Mouse (Mus musculus) layer of hippocampus, adult 11-12 months (tissue): ENCODE data around the gene Cct2.
A peak's percentile ranks its signal among the peaks of the same experiment; 100 is the strongest.

Source experiments
- DNase-seq: peaks from one replicate; pipeline ENCODE4 v3.0.0; 2022; ENCODE audit warnings: low spot score

The Cct2 gene

DNA sequence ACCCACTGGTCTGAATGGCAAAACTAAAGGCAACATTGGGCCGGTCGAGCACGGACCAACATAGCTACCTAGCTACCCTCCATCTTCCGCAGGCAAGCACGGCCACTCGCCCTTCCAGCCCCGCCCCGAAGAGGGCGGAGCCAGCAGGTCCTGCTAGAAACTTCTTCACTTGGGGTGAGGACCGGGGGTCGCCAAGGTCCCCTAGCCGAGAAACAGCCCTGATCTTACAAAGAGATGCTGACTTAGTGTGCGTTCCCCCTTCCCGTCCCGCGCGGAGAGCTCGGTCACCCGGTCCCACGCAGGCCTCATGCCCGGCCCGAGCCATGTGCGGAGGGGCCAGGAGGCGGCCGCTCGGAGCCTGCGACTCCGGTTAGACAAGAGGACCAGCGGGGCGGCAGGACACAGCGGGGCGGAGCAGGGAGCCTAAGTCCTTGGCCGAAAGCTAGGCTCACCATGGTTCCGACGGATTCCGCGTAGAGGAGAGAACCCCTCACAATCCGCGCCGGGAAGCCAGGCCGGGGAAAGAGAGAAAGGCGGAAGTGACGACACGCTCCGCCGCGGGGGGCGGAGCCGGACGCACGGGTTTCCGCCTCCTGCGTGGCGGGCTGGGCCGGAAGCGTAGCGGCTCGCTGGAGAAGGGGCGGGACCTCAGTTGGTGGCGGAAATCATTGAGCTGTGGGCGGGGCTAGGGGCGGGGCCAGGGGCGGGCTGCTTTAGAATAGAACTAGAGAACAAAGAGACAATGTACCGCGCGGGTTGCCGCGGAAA is at the start of gene Cct2:
TSS of gene Cct2 (minus strand) at position 561 of the 768 bp plus-strand sequence.
- peak; percentile 90 for DNase-seq

GRCm38 (mm10) chr10:117112545-117112944 is 48.9 kb upstream of the Cct2 start:
- no peak for DNase-seq

DNA sequence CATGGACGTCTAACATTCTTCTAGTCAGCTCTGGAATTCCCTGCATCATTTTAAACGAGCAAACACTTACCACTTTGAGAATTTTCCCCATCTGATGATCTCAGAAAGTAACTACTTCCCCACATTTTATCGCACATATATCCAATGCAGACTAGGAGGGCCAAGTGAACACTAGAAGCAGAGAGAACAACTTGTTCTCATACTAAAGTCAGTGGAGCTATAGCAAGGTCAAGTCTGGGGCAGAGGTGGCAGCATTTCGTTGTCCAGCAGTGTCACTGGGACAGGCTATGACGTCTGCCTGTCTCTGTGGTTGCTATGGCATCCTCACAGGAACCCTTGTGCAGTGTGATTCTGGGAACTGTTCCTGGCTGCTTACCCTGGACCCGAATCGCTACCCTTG is 47.8 kb upstream of the Cct2 start:
- DNase-seq: no peak

GRCm38 (mm10) chr10:117110271-117110670 is 46.7 kb upstream of the Cct2 start:
- no peak for DNase-seq

DNA sequence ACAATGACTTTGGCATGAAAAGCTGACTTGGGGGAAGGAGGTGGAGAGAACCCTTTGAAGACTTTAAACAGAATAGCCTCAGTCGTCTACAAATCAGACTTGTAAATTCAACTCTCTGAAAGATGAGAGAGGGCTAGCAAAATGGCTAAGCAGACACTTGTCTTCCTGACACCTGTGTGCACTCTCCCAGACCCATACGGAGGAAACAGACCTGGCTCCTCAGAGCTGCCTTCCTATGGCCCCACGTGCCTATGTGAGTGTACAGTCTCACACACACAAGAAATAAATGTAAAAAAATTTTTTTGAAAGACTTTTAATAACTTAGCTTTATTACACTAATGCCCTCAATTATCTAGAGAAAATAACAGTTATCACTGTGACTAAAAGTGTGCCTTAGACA is 43.1 kb upstream of the Cct2 start:
- DNase-seq: no peak

DNA sequence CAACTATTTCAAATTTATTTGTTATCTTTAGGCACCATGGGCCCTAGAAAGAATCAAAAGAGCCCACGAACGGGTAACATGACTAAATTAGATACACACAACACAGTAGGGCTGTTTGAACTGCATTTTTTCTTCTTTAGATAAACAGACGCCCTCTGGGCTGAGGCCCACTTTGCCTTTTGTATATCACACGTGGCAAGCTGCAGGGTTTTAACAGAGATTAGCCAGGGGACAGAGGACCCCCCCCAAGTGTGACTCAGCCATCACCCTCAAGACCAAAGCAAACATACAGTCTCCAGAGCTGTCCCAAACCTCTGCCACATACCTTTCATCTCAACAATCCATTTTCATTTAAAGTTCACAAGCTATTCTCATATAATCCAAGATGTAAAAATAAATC is 42.6 kb upstream of the Cct2 start:
- DNase-seq: no peak

GRCm38 (mm10) chr10:117105015-117105414 is 41.4 kb upstream of the Cct2 start:
- DNase-seq: no peak

- DNase-seq: no peak
These were observed 40.4 kb upstream of the Cct2 start for GRCm38 (mm10) chr10:117103854-117104598.

DNA sequence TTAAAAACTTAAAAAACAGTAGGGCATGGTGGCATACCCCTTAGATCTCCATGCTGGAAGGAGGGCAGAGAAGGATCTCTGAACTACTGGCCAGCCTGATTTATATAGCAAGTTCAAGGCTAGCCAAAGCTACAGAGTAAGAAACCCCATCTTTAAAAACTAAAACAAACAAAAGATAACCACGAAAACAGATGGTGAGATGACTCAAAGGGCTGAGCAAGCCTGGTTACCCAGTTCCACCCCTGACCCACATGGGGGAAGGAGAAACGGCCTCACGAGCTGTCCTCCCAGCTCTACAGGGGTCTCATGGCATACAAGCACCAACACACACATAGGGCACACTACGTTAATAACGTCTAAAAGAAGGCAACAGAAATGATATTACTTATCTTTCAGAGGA is 36.6 kb upstream of the Cct2 start:
- no peak for DNase-seq

- no peak for DNase-seq
These were observed 33.6 kb upstream of the Cct2 start for GRCm38 (mm10) chr10:117097116-117097698.

DNA sequence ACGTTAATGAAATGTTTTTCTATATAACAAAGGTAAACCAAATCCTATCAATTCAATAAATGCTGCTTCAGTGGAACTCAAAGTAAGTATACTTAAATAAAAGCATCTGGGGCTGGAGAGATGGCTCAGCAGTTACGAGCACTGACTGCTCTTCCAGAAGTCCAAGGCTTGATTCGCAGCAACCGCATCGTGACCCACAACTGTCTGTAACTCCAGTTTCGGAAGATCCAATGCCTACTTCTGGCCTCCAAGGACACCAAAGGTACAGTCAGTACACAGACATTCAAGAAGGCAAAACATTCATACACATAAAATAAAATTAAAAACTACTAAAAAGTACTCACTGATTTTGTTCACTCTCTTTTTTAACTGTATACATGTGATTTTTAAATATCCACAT is 32.5 kb upstream of the Cct2 start:
- DNase-seq: no peak

GRCm38 (mm10) chr10:117094504-117095329 is 31.1 kb upstream of the Cct2 start:
- peak; percentile 32 for DNase-seq

- DNase-seq: no peak
These were observed 26.0 kb upstream of the Cct2 start for GRCm38 (mm10) chr10:117089628-117090027.

DNA sequence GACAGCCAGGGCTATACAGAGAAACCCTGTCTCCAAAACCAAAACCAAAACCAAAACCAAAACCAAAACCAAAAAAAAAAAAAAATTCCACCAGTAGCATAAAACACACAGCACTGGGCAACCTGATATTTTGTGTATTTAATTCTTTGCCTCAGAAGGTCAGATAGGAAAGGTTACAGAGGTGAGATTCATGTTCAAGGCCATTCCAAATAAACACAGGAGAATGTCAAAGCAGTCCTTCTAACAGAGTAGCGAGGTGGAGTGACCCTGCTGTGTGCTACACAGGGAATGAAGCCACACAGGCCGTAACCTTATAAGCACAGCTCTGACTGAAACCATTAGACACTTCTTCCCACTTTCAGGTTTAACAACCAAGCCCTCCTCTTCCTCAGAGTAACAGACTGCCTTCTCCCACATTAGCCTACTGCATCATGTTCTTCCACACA is 18.3 kb upstream of the Cct2 start:
- no peak for DNase-seq

DNA sequence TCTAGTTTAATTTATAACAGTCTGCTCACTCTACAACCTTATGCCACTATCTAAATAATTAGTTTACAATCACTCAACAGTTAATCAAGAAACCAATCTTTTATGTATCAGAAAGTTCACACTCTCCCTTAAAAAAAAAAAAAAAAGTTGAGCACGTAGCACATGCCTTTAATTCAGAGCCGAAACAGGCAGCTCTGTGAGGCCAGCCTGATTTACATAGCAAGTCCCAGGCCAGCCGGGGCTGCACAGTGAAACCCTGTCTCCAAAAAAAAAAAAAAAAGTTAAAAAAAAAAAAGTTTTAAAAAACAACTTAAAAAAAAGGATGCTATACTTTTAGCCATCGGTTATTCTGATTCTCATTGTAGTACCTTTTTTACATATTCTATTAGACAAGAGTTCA is 17.7 kb upstream of the Cct2 start:
- DNase-seq: no peak

- no peak for DNase-seq
These were observed 14.7 kb upstream of the Cct2 start for GRCm38 (mm10) chr10:117078284-117078683.

DNA sequence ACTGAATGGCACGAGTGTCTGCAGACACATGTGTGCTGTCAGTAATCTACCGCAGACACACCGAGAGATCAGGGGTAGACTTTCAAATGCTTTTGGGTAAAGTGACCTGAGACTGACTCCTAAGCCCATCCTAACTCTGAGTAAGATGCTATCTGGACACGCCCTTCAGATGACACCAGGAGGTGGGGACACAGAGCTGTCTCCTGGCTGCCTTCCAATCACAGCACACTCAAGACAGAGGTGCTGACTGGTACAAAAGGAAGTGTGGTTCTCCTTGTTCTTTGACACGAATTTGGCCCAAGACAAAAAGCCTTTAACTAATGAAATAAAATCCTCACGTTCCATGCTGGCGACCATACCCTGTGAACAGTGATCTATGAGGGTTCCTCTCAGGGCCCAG is 9.6 kb upstream of the Cct2 start:
- DNase-seq: no peak

- no peak for DNase-seq
These were observed 8.7 kb upstream of the Cct2 start for GRCm38 (mm10) chr10:117072191-117072888.

DNA sequence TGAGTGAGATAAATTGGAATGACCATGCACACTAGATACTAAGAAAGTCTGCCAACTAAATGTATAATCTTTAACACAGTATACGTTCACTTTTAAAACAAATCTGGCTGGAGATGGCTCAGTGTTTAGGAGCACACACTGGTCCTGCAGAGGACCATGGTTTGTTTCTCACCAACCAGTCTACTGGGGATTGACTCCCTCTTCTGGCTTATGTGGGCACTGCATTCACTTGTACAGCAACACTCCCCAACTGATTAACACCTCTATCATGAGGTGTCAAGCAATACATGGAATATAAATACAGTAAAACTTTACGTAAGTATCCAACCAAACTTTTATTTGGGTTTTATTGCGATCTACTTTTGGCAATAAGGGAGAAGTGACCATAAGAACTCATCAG is 5.5 kb upstream of the Cct2 start:
- DNase-seq: no peak

DNA sequence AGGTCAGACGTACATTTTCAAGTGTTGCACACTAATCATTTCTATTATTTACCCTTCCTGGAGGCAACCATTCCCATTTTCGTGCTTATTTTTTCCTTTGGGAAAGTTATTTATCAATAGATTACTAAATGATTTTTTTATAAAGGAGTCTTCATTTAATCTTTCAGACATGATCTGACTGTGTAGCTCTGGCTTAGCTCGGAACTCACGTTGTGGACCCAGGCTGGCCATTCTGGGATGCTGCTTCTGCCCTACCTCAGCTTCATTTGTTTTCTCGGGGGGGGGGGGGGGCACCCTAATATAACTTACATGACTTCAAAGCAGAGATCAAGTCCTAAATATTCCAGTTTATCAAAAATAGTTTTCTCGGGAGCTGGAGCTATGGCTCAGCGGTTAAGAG is 462 bp upstream of the Cct2 start:
- no peak for DNase-seq

GRCm38 (mm10) chr10:117062894-117063253 is 740 bp downstream of the Cct2 start:
- no peak for DNase-seq

DNA sequence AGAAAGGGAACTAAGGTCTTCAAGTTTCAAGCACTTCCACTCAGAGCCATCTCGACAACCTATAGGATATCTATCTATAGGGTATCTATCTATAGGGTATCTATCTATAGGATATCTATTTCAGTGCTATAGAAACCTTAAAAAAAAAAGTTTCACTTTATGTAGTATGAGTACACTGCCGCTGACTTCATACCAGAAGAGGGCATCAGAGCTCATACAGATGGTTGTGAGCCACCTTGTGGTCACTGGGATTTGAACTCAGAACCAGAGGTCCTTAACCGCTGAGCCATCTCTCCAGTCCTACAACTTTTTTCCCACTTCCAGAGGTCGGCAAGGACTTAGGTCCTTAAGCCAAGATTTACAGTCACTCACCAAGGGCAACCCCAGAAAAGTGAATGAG is 7.9 kb downstream of the Cct2 start:
- no peak for DNase-seq
